ENCODE assay signal across 35 mouse cellular contexts in genomic region chr3:55451035-55451434, GRCm38 (mm10). TPM values are rescaled to one million over a fixed set of nuclear protein-coding genes. Genes with fewer than 3 reads are reported as not detected.
DNase-seq lines count a peak whose midpoint lies in the region; ATAC-seq lines count a peak whose summit lies in the region.
"Had no signal": no experiment of that assay in that cellular context is flagged by ENCODE, and none has a peak within 500 bp of the region (broad histone marks: within the 10 kb centered on the region; RNA-seq: fewer than 3 reads in every experiment).

No protein-coding gene starts in this region.

- WGBS in kidney, embryonic 15.5 days, result 92% methylated on average over 14 of the region's 14 CpGs

- no peaks in the 10 kb centered on the region for H3K27me3 ChIP-seq in kidney, embryonic 15.5 days
- H3K27me3 ChIP-seq: embryonic facial prominence, embryonic 13.5 days; forebrain, embryonic 12.5 days; heart, embryonic 15.5 days; midbrain, embryonic 15.5 days; neural tube, embryonic 12.5 days had no signal

- H3K9me3 ChIP-seq in kidney, embryonic 15.5 days (replicated peaks), result no peaks in the 10 kb centered on the region
- H3K9me3 ChIP-seq: embryonic facial prominence, embryonic 13.5 days; forebrain, embryonic 12.5 days; heart, embryonic 15.5 days; midbrain, embryonic 15.5 days; neural tube, embryonic 12.5 days had no signal

- no peak overlapping the region for H3K4me2 ChIP-seq in kidney, embryonic 15.5 days
- H3K4me2 ChIP-seq: embryonic facial prominence, embryonic 13.5 days; forebrain, embryonic 12.5 days; heart, embryonic 15.5 days; hindbrain, embryonic 14.5 days; midbrain, embryonic 15.5 days; neural tube, embryonic 12.5 days had no signal

- no peak overlapping the region for H3K4me3 ChIP-seq in kidney, embryonic 15.5 days (replicated peaks)
- H3K4me3 ChIP-seq: embryonic facial prominence, embryonic 13.5 days; erythroblast, embryonic 14.5 days; forebrain, embryonic 12.5 days; gastrocnemius, adult 2 months; heart, embryonic 15.5 days; midbrain, embryonic 15.5 days; neural tube, embryonic 12.5 days had no signal

- ATAC-seq in kidney, embryonic 15.5 days (replicated peaks; ENCODE audit: low FRiP score), result no peak
- ATAC-seq: activated CD4-positive, CD25-positive, alpha-beta regulatory T cell, adult 4 months; inflammation-experienced regulatory T-cells, adult 6 months; midbrain, embryonic 15.5 days had no signal

- no peaks in the 10 kb centered on the region for H3K4me1 ChIP-seq in kidney, embryonic 15.5 days
- H3K4me1 ChIP-seq: forebrain, embryonic 12.5 days; heart, embryonic 15.5 days; midbrain, embryonic 15.5 days; neural tube, embryonic 12.5 days had no signal

- peak; percentile 14 for DNase-seq in cerebellum, adult 9-11 months
- DNase-seq in cerebellum, postnatal 4 days (ENCODE audit: low spot score in 2 of 2), result no peak
- DNase-seq in layer of hippocampus, adult 18-20 months (ENCODE audit: low spot score in 2 of 2), result peak; percentile 43 to 66
- DNase-seq in layer of hippocampus, postnatal 14 days (ENCODE audit: low spot score in 2 of 2), result no peak
- DNase-seq in brain, adult 2 months (ENCODE audit: low read depth, low spot score), result peak; percentile 85
- DNase-seq in right cerebral cortex, postnatal 14 days, result peak; percentile 44
- no peak for DNase-seq in kidney, postnatal 10 days
- DNase-seq: adrenal gland, adult 8-10 months; cerebellum, adult 18-20 months; cerebellum, postnatal 25 days; embryo, embryonic 11 days; gastrocnemius, adult 2 months; heart, postnatal 36 days; kidney, adult 18-20 months; lung, postnatal 4 days; thymus, postnatal 25 days had no signal

- no peaks in the 10 kb centered on the region for H3K36me3 ChIP-seq in kidney, embryonic 15.5 days
- H3K36me3 ChIP-seq: embryonic facial prominence, embryonic 13.5 days; heart, embryonic 15.5 days; midbrain, embryonic 15.5 days had no signal

- no peak overlapping the region for H3K9ac ChIP-seq in kidney, embryonic 15.5 days
- H3K9ac ChIP-seq: embryonic facial prominence, embryonic 13.5 days; forebrain, embryonic 12.5 days; heart, embryonic 15.5 days; hindbrain, embryonic 14.5 days; midbrain, embryonic 15.5 days; neural tube, embryonic 12.5 days had no signal

- no peak overlapping the region for H3K27ac ChIP-seq in kidney, embryonic 15.5 days
- H3K27ac ChIP-seq: embryonic facial prominence, embryonic 13.5 days; forebrain, embryonic 12.5 days; gastrocnemius, adult 2 months; heart, embryonic 15.5 days; hindbrain, embryonic 14.5 days; kidney, postnatal 0 days; midbrain, embryonic 15.5 days; neural tube, embryonic 12.5 days had no signal

RNA-seq across cellular contexts. Expression of gene Gm21954, which starts 21.0 kb away (rescaled TPM):
- total RNA-seq in layer of hippocampus, adult 18-20 months (2021), result not detected
- total RNA-seq in layer of hippocampus, postnatal 14 days (2021), result not detected
- polyA plus RNA-seq in kidney, embryonic 15.5 days (2015; fragmentation: Nextera tagmentation; extraction: Ambion mirVana), result not detected in 2 replicates
- total RNA-seq: adrenal gland, adult 8-10 months; gastrocnemius, adult 2 months; gastrocnemius, postnatal 4 days; heart, postnatal 36 days; layer of hippocampus, postnatal 10 days; liver, adult 2 months; megakaryocyte-erythroid progenitor cell, adult 5-6 weeks had no signal
- polyA plus RNA-seq: activated CD4-positive, CD25-positive, alpha-beta regulatory T cell, adult 4 months; embryonic facial prominence, embryonic 13.5 days; erythroblast, embryonic 14.5 days; forebrain, embryonic 12.5 days; heart, embryonic 15.5 days; hindbrain, embryonic 14.5 days; inflammation-experienced regulatory T-cells, adult 6 months; kidney, postnatal 0 days; limb, embryonic 11.5 days; liver, adult 2 months; liver, embryonic 16.5 days; lung, embryonic 16.5 days; midbrain, embryonic 15.5 days; neural tube, embryonic 12.5 days; spleen, adult 2 months had no signal

Comparison
In these comparisons a context has a peak if more than half of its experiments do, and no peak if none do; other contexts are left out.
1. DNase-seq: peak in cerebellum, adult 9-11 months (single experiment), layer of hippocampus, adult 18-20 months (2 of 2), brain, adult 2 months (single experiment) and right cerebral cortex, postnatal 14 days (single experiment); none in cerebellum, postnatal 4 days (0 of 2), layer of hippocampus, postnatal 14 days (0 of 2) and kidney, postnatal 10 days (single experiment).